Mouse (Mus musculus) hindbrain, postnatal 0 days (tissue): ENCODE data around the gene Vmn1r68. TPM values are rescaled to one million over a fixed set of nuclear protein-coding genes. Genes with fewer than 3 reads are reported as not detected.

Experiments used
- ATAC-seq: fragments of 200-750 bp; cut with Nextera tagmentation; 2 replicates; pipeline ENCODE4 v1.8.0; 2017; ENCODE audit warnings: mild to moderate bottlenecking, moderate TSS enrichment, moderate library complexity
- DNase-seq: peaks from one replicate; pipeline ENCODE4 v3.0.0-alpha.2; 2015; ENCODE audit warnings: low spot score
- H3K27ac ChIP-seq: fragments of 300-500 bp; sonication (generic); 2 replicates; pipeline ENCODE4 v1.5.1; 2014; ENCODE audit warnings: mild to moderate bottlenecking
- H3K27me3 ChIP-seq: fragments of 300-500 bp; sonication (generic); 2 replicates; pipeline ENCODE4 v1.6.1; 2014; ENCODE audit warnings: low read length, mixed read lengths; ENCODE audit not compliant: insufficient read depth
- H3K36me3 ChIP-seq: fragments of 300-500 bp; sonication (generic); 2 replicates; pipeline ENCODE4 v1.6.1; 2014; ENCODE audit warnings: low read length, mixed read lengths; ENCODE audit not compliant: insufficient read depth
- H3K4me1 ChIP-seq: fragments of 300-500 bp; sonication (generic); 2 replicates; pipeline ENCODE4 v1.6.1; 2014; ENCODE audit warnings: antibody characterized with exemption, low read length, mixed read lengths; ENCODE audit not compliant: insufficient read depth
- H3K4me2 ChIP-seq: fragments of 300-500 bp; sonication (generic); 2 replicates; pipeline ENCODE4 v1.6.1; 2014; ENCODE audit warnings: low read depth, mild to moderate bottlenecking, low read length, moderate library complexity, mixed read lengths
- H3K4me3 ChIP-seq: fragments of 300-500 bp; sonication (generic); 2 replicates; pipeline ENCODE4 v1.5.1; 2014; ENCODE audit warnings: low read length
- H3K9ac ChIP-seq: fragments of 300-500 bp; sonication (generic); replicated peaks from 2 replicates; pipeline ENCODE4 v1.6.1; 2014; ENCODE audit warnings: mild to moderate bottlenecking, low read length, moderate library complexity, mixed read lengths
- H3K9me3 ChIP-seq: fragments of 300-500 bp; sonication (generic); 2 replicates; pipeline ENCODE4 v1.6.1; 2016; ENCODE audit warnings: low read length, mixed read lengths
- CTCF ChIP-seq: IDR thresholded peaks from 2 replicates; pipeline ENCODE4 v1.5.1; 2016; ENCODE audit warnings: antibody characterized with exemption, control low read depth, low read depth
- WGBS: fragments of 180-500 bp; shearing (Covaris S2); extraction: QIAGEN DNeasy Blood & Tissue Kit; methylation state at CpG from one replicate; pipeline ENCODE4 v1.1.7; 2014; 5-methylcytosine and 5-hydroxymethylcytosine counted together
- polyA plus RNA-seq: library from polyadenylated mRNA; unstranded; fragments of >200 nt; fragmentation: Nextera tagmentation; extraction: Ambion mirVana; gene quantifications from 2 replicates; pipeline ENCODE4 v1.2.1, GENCODE M21; 2015
- total RNA-seq: library from RNA; depleted of rRNA; stranded (reverse); fragments of >200 nt; gene quantifications from 2 replicates; pipeline ENCODE4 v1.2.3, GENCODE M21; 2014; rRNA removed

Gene Vmn1r68
- total RNA-seq = not detected in 2 replicates
- polyA plus RNA-seq = not detected in 2 replicates

DNA sequence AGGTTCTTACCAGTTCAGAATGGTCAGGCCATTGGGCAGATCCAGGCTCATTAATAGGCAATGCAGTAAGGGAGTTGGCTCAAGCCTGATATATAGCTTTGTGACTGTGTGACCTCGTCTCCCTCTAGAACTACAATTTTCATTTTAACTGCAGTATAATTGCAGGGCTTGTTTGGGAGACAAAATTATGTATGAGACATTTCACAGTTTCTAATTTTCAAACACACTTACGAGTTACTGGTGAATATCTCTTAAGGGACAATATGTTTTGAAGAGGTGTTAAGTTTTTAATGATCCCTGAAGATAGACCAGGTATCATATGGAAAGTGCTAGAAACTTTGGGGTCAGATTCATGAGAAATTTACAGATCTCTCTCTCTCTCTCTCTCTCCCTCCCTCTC is at the start of gene Vmn1r68:
TSS of gene Vmn1r68 (minus strand) at position 101 of the 400 bp plus-strand sequence.
- Histone ChIP-seq H3K4me3 (no peak within 1 kb of the TSS), H3K36me3 (no peaks in the 10 kb centered on the region), H3K27me3 (no peaks in the 10 kb centered on the region), H3K27ac (no peak within 1 kb of the TSS), H3K4me1 (no peaks in the 10 kb centered on the region), H3K9me3 (peaks cover 4% of the 10 kb centered on the region; the same call in 1 of the 2 replicates), H3K4me2 (no peak within 1 kb of the TSS), H3K9ac (no peak within 1 kb of the TSS)
- no peak for TF ChIP-seq CTCF
- DNase-seq (no peak), ATAC-seq (no peak)
- 64% methylated on average over 2 of the region's 2 CpGs for WGBS

DNA sequence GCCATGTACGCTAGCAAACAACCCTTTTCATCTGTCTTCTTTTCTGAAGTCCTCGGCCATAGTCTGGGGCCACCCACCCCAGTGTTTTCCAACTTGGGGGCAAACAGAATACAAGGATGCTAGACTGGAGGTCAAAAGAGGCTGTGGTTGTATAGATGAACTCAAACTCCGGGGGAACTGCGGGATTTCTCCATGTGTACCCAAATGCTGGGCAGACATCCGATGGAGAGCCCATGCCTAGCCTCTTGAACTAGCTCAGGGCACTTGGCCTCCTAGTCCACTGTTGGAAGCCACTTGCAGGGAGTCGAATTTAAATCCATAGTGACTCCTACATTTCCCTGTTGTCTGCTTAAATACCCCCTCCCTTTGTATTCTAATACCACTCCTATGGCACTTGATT is 62.7 kb downstream of the Vmn1r68 start:
- Histone ChIP-seq H3K27me3 (no peaks in the 10 kb centered on the region), H3K4me3 (peak overlapping the region; percentile 64), H3K27ac (peak overlapping the region; percentile 87; the same call in 1 of the 2 replicates), H3K9ac (peak overlapping the region; percentile 37), H3K4me1 (peaks cover 14% of the 10 kb centered on the region; the same call in 1 of the 2 replicates), H3K9me3 (no peaks in the 10 kb centered on the region), H3K4me2 (peak overlapping the region; percentile 77), H3K36me3 (peaks cover 8% of the 10 kb centered on the region; the same call in 1 of the 2 replicates)
- no peak for DNase-seq
- TF ChIP-seq CTCF = no peak
- ATAC-seq = no peak
- WGBS = 35% methylated on average over 6 of the region's 6 CpGs

DNA sequence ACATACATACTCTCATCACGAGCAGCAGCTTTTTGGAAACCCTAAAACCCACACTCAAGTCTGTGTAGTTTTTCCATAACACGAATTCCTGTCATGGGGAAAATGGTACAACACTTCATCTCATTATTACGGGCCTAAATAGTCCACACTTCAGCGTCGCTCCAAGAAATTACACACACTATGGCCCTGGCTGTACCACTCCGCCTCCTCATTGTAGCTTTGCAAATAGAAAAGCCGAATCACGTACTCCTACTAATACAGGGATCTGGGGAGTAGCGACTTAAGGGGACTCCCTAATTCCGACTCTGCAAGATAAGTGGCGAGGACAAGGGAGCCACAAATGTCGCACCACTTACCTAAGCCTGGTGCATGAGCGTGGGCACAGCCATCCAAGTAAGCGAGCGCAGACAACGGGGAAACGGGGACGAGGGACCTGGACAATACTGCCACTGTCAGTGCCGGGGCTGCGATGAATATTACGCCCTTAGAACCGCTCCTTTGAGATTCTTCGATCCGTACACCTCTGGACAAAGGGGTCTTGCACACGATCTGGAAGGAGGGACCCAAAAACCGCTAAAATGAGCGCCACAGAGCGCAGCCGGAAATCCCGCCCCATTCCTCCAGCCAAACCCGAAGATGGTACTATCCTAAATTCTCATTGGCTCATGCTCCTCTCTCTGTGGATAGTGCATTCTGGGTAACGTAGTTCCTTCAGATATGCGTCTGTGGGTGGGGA is 63.3 kb downstream of the Vmn1r68 start, which contains the start of gene Zik1:
TSS of gene Zik1 (minus strand) at position 609 of the 736 bp plus-strand sequence.
- WGBS = under 1% methylated on average over 33 of the region's 33 CpGs

DNA sequence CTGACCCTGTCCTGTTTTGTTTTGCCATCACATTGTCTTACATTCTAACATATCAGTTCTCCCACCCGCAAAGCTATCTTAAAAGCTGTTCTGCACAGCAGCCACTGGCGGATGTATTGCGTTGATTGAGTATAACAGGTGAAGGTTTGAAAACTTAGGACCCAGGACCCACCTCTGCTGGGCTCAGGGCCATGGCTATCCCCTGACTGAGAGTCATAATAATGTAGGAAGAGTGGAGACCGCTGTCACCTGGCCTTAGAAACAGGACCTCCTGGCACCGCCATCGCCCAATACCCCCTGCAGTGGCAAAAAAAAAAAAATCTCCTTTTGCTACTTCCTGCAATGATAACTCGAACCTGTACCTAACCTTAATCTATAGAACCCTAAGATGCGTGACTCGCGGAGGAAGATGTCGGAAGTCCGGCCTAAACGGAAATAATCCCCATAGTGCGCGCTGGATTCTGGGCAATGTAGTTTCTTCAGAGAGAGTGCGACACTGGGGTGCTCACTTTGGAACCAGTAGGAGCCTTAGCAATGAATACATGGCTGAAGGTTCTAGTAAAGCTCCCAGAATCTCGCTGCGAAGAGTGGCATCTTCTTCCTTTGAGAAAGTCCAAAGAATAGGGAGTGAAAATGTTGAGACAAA is 77.6 kb downstream of the Vmn1r68 start:
- no peak overlapping the region for H3K9ac ChIP-seq
- H3K27me3 ChIP-seq = no peaks in the 10 kb centered on the region
- H3K4me3 ChIP-seq = peak overlapping the region; percentile 6
- H3K36me3 ChIP-seq = no peaks in the 10 kb centered on the region
- no peaks in the 10 kb centered on the region for H3K9me3 ChIP-seq
- no peak for TF ChIP-seq CTCF
- peak; percentile 72; the same call in 1 of the 2 replicates for ATAC-seq
- H3K4me1 ChIP-seq = no peaks in the 10 kb centered on the region
- peak; percentile 64 for DNase-seq
- H3K27ac ChIP-seq = no peak overlapping the region
- H3K4me2 ChIP-seq = peak overlapping the region; percentile 5
- 64% methylated on average over 18 of the region's 18 CpGs for WGBS

More for the DNA sequence above, 63.3 kb downstream of the Vmn1r68 start, which contains the start of gene Zik1:
- Histone ChIP-seq H3K4me3 (peak within 1 kb of the TSS; percentile 64), H3K4me2 (peak within 1 kb of the TSS; percentile 77), H3K27ac (peak within 1 kb of the TSS; percentile 87), H3K9ac (peak within 1 kb of the TSS; percentile 87), H3K36me3 (peaks cover 14% of the 10 kb centered on the region; the same call in 1 of the 2 replicates), H3K27me3 (no peaks in the 10 kb centered on the region), H3K4me1 (peaks cover 14% of the 10 kb centered on the region; the same call in 1 of the 2 replicates), H3K9me3 (no peaks in the 10 kb centered on the region)
- no peak; the same call in 1 of the 2 replicates for TF ChIP-seq CTCF
- DNase-seq (peak; percentile 94), ATAC-seq (peak; percentile 99)

DNA sequence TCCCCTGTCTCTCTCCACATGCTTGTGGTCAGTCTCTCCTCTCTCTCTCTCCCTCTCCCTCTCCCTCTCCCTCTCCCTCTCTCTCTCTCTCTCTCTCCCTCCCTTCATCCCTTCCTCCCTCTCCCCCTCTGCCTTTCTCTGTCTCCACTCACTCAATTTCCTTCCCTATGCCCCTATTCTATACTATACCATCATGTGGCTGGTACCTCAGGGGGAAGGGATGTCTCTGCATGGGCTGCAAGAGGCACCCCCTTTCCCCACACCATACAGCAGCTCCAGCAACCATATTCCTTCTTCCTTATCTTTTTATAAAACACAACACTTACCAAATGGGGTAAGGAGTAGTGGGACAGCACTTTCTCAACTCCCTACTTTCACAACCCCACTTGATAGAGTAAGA is 78.5 kb downstream of the Vmn1r68 start:
- no peak for TF ChIP-seq CTCF

DNA sequence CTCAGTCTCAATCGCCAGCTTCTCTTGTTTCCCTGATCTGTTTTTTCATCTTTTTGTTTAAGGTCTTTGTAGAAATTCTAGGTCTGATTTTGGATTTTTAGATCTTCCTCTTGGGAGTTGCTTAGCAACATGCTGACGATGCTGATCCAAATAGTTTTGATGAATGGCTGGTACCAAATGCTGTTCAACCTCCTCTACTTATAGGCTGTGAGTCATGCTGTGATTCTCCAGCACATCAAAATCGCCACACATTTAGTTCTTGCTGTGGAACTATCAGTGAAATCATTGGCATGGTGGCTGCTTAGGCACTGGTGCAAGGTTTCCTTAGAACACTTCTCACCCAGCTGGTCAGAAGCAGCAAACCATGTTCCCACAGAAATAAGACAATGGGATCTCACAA is 100.1 kb downstream of the Vmn1r68 start:
- Histone ChIP-seq H3K36me3 (no peaks in the 10 kb centered on the region), H3K27ac (no peak overlapping the region), H3K9me3 (peaks cover 2% of the 10 kb centered on the region; the same call in 1 of the 2 replicates), H3K4me1 (no peaks in the 10 kb centered on the region), H3K4me3 (no peak overlapping the region), H3K4me2 (no peak overlapping the region), H3K27me3 (no peaks in the 10 kb centered on the region), H3K9ac (no peak overlapping the region)
- TF ChIP-seq CTCF = no peak
- WGBS = 66% methylated on average over 3 of the region's 3 CpGs
- ATAC-seq = no peak
- no peak for DNase-seq

More for the DNA sequence above, 78.5 kb downstream of the Vmn1r68 start:
- Histone ChIP-seq H3K9me3 (no peaks in the 10 kb centered on the region), H3K36me3 (no peaks in the 10 kb centered on the region), H3K4me1 (no peaks in the 10 kb centered on the region), H3K4me3 (no peak overlapping the region), H3K27ac (no peak overlapping the region), H3K27me3 (no peaks in the 10 kb centered on the region), H3K4me2 (no peak overlapping the region), H3K9ac (no peak overlapping the region)
- no peak for ATAC-seq
- DNase-seq = no peak

Other genes with a start within 250 kb of the Vmn1r68 start
- gene Vmn1r67, start 115.2 kb downstream of the Vmn1r68 start, total RNA-seq = not detected in 2 replicates
- not detected in 2 replicates for gene Vmn1r67, start 115.2 kb downstream of the Vmn1r68 start, polyA plus RNA-seq
- 12.8 and 20.3 TPM in 2 replicates for gene Zik1, start 63.1 kb downstream of the Vmn1r68 start, total RNA-seq
- gene Zik1, start 63.1 kb downstream of the Vmn1r68 start, polyA plus RNA-seq = 13.5 TPM in 2 replicates
- not detected in 2 replicates for gene Vmn1r69, start 55.2 kb upstream of the Vmn1r68 start, total RNA-seq
- not detected in 2 replicates for gene Vmn1r69, start 55.2 kb upstream of the Vmn1r68 start, polyA plus RNA-seq
- not detected in 2 replicates for gene Vmn1r70, start 73.0 kb upstream of the Vmn1r68 start, total RNA-seq
- not detected in 2 replicates for gene Vmn1r70, start 73.0 kb upstream of the Vmn1r68 start, polyA plus RNA-seq
- not detected in 2 replicates for gene Nlrp4b, start 129.3 kb upstream of the Vmn1r68 start, total RNA-seq
- not detected in 2 replicates for gene Nlrp4b, start 129.3 kb upstream of the Vmn1r68 start, polyA plus RNA-seq
- not detected in 2 replicates for gene Vmn1r71, start 195.9 kb upstream of the Vmn1r68 start, total RNA-seq
- gene Vmn1r71, start 195.9 kb upstream of the Vmn1r68 start, polyA plus RNA-seq = not detected in 2 replicates